Mouse (Mus musculus) limb, embryonic 14.5 days (tissue): ENCODE results near the gene Brms1. TPM values are rescaled to one million over a fixed set of nuclear protein-coding genes. Genes with fewer than 3 reads are reported as not detected.

ENCODE experiments used
- ATAC-seq: fragments of 200-750 bp; cut with Nextera tagmentation; 2 replicates; pipeline ENCODE4 v1.8.0; 2017; ENCODE audit warnings: low read depth, moderate number of reproducible peaks, moderate TSS enrichment; ENCODE audit not compliant: low FRiP score
- DNase-seq: peaks from one replicate; pipeline ENCODE4 v3.0.0-alpha.2; 2015; ENCODE audit warnings: low spot score
- H3K27ac ChIP-seq: fragments of 300-500 bp; sonication (generic); replicated peaks from 2 replicates; pipeline ENCODE4 v1.5.1; 2014; ENCODE audit warnings: low read depth, mild to moderate bottlenecking, low read length, moderate library complexity, mixed read lengths
- H3K27me3 ChIP-seq: fragments of 300-500 bp; sonication (generic); 2 replicates; pipeline ENCODE4 v1.6.1; 2014; ENCODE audit warnings: low read length, mixed read lengths; ENCODE audit not compliant: control insufficient read depth, insufficient read depth
- H3K36me3 ChIP-seq: fragments of 300-500 bp; sonication (generic); 2 replicates; pipeline ENCODE4 v1.6.1; 2014; ENCODE audit warnings: mild to moderate bottlenecking, low read length, moderate library complexity, mixed read lengths; ENCODE audit not compliant: control insufficient read depth, insufficient read depth
- H3K4me1 ChIP-seq: fragments of 300-500 bp; sonication (generic); 2 replicates; pipeline ENCODE4 v1.6.1; 2014; ENCODE audit warnings: antibody characterized with exemption, low read length, mixed read lengths; ENCODE audit not compliant: control insufficient read depth, insufficient read depth
- H3K4me2 ChIP-seq: fragments of 300-500 bp; sonication (generic); replicated peaks from 2 replicates; pipeline ENCODE4 v1.6.1; 2014; ENCODE audit warnings: low read depth, mild to moderate bottlenecking, low read length, moderate library complexity; ENCODE audit not compliant: severe bottlenecking
- H3K4me3 ChIP-seq: fragments of 300-500 bp; sonication (generic); replicated peaks from 2 replicates; pipeline ENCODE4 v1.5.1; 2014; ENCODE audit warnings: low read length
- H3K9ac ChIP-seq: fragments of 300-500 bp; sonication (generic); 2 replicates; pipeline ENCODE4 v1.6.1; 2014; ENCODE audit warnings: mild to moderate bottlenecking, low read depth, low read length, moderate library complexity; ENCODE audit not compliant: severe bottlenecking
- H3K9me3 ChIP-seq: fragments of 300-500 bp; sonication (generic); 2 replicates; pipeline ENCODE4 v1.6.1; 2016; ENCODE audit warnings: low read length; ENCODE audit not compliant: control insufficient read depth
- POLR2A ChIP-seq: fragments of 200-500 bp; IDR thresholded peaks from 2 replicates; pipeline ENCODE4 v1.8.0; 2012; ENCODE audit warnings: inconsistent platforms, mild to moderate bottlenecking, moderate library complexity, borderline replicate concordance; ENCODE audit not compliant: insufficient read depth, insufficient read length; ENCODE audit errors: extremely low read depth
- WGBS: fragments of 180-500 bp; shearing (Covaris S2); extraction: QIAGEN DNeasy Blood & Tissue Kit; methylation state at CpG from one replicate; pipeline ENCODE4 v1.1.7; 2014; 5-methylcytosine and 5-hydroxymethylcytosine counted together
- polyA plus RNA-seq, 2 experiments: library from polyadenylated mRNA; depleted of rRNA in 1 of 2; stranded (reverse) in 1 of 2; unstranded in 1 of 2; fragments of >200 nt; fragmentation: Nextera tagmentation in 1 of 2; extraction: Ambion mirVana in 1 of 2; gene quantifications; 2 replicates each; pipeline versions ENCODE4 v1.2.1 to v1.2.3; 2012 to 2014

Brms1 gene
- polyA plus RNA-seq, 2 experiments = 30.2 to 38.1 TPM

DNA sequence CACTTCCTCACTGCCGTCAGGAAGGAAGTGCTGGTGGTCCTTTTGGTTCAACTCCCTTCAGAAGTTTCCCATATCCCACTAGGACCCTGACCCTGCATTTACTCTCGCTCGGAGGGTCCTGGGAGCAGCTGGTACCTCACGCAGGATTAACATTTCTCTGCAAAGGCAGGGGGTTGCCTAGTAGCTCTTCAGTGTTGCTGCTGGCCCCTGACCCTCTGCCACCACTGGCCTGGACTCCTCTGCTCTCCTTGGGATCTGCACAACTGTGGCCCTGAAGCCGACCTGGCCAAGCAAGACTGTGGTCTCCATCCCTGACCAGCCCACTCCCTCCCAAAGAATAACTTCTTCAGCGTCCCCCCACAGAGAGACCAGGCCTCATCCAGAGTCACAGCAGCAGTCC, 8.2 kb downstream of the Brms1 start:
- Histone ChIP-seq H3K36me3 (peaks cover 35% of the 10 kb centered on the region), H3K27me3 (peaks cover 25% of the 10 kb centered on the region), H3K4me1 (peaks cover 8% of the 10 kb centered on the region), H3K4me3 (no peak overlapping the region), H3K27ac (no peak overlapping the region), H3K9ac (no peak overlapping the region), H3K4me2 (no peak overlapping the region), H3K9me3 (no peaks in the 10 kb centered on the region)
- TF ChIP-seq POLR2A = no peak
- 74% methylated on average over 6 of the region's 6 CpGs for WGBS
- no peak for ATAC-seq
- no peak for DNase-seq

DNA sequence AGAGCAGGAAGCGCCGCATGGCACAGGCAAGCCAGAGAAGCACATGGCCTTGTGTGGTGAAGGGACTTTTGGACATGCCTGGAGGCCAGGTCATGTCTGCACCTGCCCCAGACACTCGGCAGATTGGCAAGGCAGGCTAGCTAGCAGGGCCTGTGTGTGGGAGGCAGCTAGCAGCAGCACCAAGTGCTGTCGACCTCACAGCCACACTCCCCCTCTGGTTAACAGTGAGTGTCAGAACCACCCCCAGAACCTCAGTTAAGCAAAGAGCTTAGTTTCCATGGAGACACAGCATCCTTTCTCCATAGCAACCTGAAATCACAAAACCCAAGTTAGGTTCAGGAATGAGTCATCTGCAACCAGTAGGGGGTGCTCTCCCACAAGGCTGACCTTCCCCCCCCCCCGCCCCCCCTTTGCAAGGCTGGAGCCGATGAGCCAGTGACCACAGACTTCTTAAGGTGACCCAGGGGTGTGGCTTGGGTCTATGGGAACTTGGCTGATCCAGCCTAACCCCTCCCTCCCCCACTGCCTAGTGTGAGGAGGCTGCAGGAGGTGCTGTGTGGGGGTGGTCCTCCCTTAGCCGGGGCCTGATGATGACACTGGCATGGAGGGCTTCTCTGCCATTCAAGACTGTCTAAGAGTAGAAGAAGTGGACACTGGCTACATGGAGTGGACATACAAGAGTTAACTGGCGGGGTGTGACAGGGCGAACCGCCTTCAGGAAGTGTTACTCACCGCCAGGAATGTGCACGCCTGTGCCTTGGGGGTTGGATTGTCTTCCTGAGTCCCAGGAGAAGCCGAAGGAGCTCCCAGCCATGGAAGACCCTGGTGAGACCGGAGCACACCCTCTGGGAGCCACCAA, 9.1 kb downstream of the Brms1 start, which contains the start of gene Rin1:
Gene Rin1, plus strand, starts transcription at position 435 of the 859 bp plus-strand sequence.
- Histone ChIP-seq H3K4me1 (peaks cover 8% of the 10 kb centered on the region), H3K36me3 (peaks cover 35% of the 10 kb centered on the region), H3K27me3 (peaks cover 25% of the 10 kb centered on the region), H3K27ac (no peak within 1 kb of the TSS), H3K4me2 (peak within 1 kb of the TSS; percentile 31), H3K9ac (no peak within 1 kb of the TSS), H3K4me3 (peak within 1 kb of the TSS; percentile 11; the same call in 1 of the 2 replicates), H3K9me3 (no peaks in the 10 kb centered on the region)
- DNase-seq (peak; percentile 15), ATAC-seq (no peak)
- 19% methylated on average over 11 of the region's 14 CpGs for WGBS
- no peak for TF ChIP-seq POLR2A

GRCm38 (mm10) chr19:5051031-5051430, 9.9 kb downstream of the Brms1 start:
- no peak for ATAC-seq
- no peak for TF ChIP-seq POLR2A
- no peaks in the 10 kb centered on the region for H3K9me3 ChIP-seq
- no peak for DNase-seq
- H3K4me1 ChIP-seq = peaks cover 8% of the 10 kb centered on the region
- no peak overlapping the region for H3K9ac ChIP-seq
- WGBS = 11% methylated on average over 12 of the region's 17 CpGs
- H3K36me3 ChIP-seq = peaks cover 35% of the 10 kb centered on the region
- H3K27ac ChIP-seq = no peak overlapping the region
- H3K4me2 ChIP-seq = peak overlapping the region; percentile 31
- peaks cover 25% of the 10 kb centered on the region for H3K27me3 ChIP-seq
- peak overlapping the region; percentile 11; the same call in 1 of the 2 replicates for H3K4me3 ChIP-seq

DNA sequence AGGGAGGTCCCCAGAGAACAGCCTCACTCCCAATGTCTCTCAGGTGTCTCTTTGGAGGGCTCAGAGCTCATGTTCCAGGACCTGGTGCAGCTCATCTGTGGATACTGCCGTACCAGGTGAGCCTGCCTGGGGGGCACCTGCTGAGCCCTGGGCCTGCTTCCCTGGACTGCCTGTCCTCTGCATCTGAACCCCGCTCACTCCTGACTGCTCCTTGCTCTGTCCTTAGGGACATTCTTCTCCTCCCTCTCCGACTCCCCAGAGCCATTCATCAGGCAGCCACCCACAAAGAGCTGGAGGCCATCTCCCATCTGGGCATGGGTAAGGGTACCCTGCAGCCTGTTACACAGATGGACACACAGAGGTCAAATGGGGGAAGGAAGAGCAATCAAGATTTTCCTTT, 10.4 kb downstream of the Brms1 start:
- Histone ChIP-seq H3K9me3 (no peaks in the 10 kb centered on the region), H3K4me1 (peaks cover 8% of the 10 kb centered on the region), H3K27ac (no peak overlapping the region), H3K4me3 (no peak overlapping the region), H3K4me2 (peak overlapping the region; percentile 31; the same call in 1 of the 2 replicates), H3K36me3 (peaks cover 32% of the 10 kb centered on the region), H3K9ac (no peak overlapping the region), H3K27me3 (peaks cover 25% of the 10 kb centered on the region)
- TF ChIP-seq POLR2A = no peak
- no peak for ATAC-seq
- 29% methylated on average over 3 of the region's 3 CpGs for WGBS
- no peak for DNase-seq

DNA sequence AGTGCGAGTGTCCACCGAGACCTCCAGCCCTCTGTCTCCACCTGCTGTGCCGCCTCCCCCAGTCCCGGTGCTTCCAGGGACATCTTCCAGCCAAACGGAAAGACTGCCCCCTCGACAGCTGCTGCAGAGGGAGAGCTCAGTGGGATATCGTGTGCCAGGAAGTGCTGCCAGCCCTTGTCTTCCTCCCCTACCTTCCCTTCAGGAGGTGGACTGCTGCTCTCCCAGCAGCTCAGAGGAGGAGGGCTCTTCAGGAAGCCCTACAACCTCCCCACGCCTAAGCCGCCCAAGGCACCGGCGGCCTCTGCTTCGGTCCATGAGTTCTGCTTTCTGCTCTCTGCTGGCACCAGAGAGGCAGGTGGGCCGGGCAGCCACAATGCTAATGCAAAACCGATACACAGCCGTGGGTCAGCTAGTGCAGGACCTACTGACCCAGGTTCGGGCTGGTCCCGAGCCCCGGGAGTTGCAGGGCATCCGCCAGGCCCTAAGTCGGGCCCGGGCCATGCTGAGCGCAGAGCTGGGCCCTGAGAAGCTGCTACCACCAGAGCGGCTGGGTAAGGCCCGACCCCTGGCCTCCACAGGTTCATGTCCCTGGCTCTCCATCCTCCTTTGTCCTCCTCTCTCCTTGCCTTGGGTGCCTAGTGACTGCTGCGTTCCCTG, 11.1 kb downstream of the Brms1 start:
- H3K4me3 ChIP-seq = no peak overlapping the region
- H3K9me3 ChIP-seq = no peaks in the 10 kb centered on the region
- H3K27me3 ChIP-seq = peaks cover 25% of the 10 kb centered on the region
- H3K4me1 ChIP-seq = peaks cover 12% of the 10 kb centered on the region
- H3K36me3 ChIP-seq = peaks cover 24% of the 10 kb centered on the region
- DNase-seq (no peak), ATAC-seq (no peak)
- no peak overlapping the region for H3K4me2 ChIP-seq
- WGBS = 27% methylated on average over 21 of the region's 25 CpGs
- TF ChIP-seq POLR2A = no peak
- H3K9ac ChIP-seq = no peak overlapping the region
- H3K27ac ChIP-seq = no peak overlapping the region
